Mouse (Mus musculus): ENCODE results near the gene Abca4.
"Not testable (repeated sequence)": the region's sequence is repeated elsewhere in the genome, so short reads cannot be mapped to it uniquely, and the experiment has no call there.

Gene Abca4

GRCm38 (mm10) chr3:122210846-122211245, 166.6 kb downstream of the Abca4 start:
- DNase-seq (ENCODE audit: low spot score in 2 of 2), result no peak

- no peak for DNase-seq (ENCODE audit: low spot score in 2 of 2)
These were observed 167.3 kb downstream of the Abca4 start for GRCm38 (mm10) chr3:122211446-122212125.

- DNase-seq (ENCODE audit: low spot score in 2 of 2), result no peak
These were observed 177.2 kb downstream of the Abca4 start for GRCm38 (mm10) chr3:122221240-122222036.

- DNase-seq (ENCODE audit: low spot score in 2 of 2), result not testable (repeated sequence)
These were observed 182.7 kb downstream of the Abca4 start for GRCm38 (mm10) chr3:122226972-122227371.

All from urinary bladder, postnatal 4 days (tissue).